Mouse (Mus musculus): ENCODE data around the gene Inafm1. TPM values are rescaled to one million over a fixed set of nuclear protein-coding genes. Genes with fewer than 3 reads are reported as not detected.
"Not testable (repeated sequence)": the region's sequence is repeated elsewhere in the genome, so short reads cannot be mapped to it uniquely, and the experiment has no call there.

Gene Inafm1
- total RNA-seq, 2 experiments from 2014 or later = 32.1 to 33.5 TPM

DNA sequence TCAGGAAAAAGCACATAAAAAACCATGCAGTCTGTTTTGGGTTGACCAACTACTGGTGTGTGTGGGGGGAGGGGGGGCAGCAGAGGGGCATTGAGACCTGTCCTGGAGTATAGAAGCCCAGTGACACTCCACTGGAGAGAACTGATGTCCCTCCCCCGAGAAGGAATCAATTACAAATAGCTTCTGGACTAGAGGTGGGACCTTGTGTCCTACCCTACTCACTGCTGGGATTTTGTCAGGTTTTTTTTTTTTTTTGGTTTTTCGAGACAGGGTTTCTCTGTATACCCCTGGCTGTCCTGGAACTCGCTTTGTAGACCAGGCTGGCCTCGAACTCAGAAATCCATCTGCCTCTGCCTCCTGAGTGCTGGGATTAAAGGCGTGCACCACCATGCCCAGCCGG is 33.7 kb upstream of the Inafm1 start:
- intact Hi-C loops (cut with DNase I); DNase-seq (ENCODE audit: low spot score in 2 of 2): not testable (repeated sequence)

DNA sequence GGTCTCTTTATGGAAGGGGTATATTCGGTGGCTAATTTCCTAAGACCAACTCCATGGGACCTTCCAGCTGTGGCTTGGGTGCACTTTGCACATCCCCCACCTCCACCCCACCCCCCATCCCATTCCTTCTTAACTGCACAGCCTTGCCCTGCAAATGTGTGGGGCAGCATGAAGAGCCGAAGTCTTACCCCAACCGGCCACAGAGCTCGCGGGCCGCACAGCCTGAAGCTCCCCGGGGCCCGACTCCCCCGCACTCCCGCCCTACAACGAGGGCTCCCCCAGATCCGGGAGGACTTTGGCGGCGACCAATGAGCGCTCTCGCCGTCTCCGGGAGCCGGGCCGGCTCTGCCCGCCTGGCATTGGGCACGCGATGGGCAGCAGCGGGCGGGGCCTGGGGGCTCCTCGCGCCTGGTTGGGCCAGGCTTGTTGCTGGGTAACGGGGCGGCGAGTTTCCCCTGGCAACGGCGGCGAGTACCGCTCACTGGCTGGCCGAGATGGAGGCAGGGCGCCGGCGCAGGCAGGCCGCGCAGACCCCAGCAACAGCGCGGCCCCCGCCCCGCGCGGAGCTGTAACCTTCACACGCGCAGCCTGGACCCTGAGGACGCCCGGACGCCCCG is 26.1 kb upstream of the Inafm1 start:
- DNase-seq (ENCODE audit: low spot score in 2 of 2) = peak; percentile 95 to 97
- intact Hi-C loops (cut with DNase I) = loop anchor here (10.0 kb wide), 1 partner anchor 155 kb away; the partner anchor contains the start of gene Tmem160

DNA sequence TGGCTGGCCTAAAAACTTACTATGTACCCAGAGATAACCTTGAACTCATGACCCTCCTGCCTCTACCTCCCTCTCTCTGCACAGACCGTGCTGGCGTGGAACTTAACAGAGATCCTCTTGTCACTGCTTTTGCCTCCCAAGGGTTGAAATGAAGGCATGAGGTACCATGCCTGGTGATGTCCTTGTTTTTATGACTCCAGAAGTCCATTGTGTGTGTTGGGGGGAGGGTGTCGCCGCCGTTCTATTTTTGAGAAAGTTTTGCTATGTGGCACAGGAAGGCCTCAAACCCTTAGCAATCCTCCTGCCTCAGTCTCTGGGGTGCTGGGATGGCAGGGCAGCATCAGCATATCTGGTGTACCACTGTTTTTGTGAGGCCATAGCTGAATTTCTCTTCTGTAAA is 25.5 kb upstream of the Inafm1 start:
- no peak for DNase-seq (ENCODE audit: low spot score in 2 of 2)
- intact Hi-C loops (cut with DNase I) = loop anchor here (10.0 kb wide), 1 partner anchor 156 kb away; the partner anchor contains the start of gene Tmem160

DNA sequence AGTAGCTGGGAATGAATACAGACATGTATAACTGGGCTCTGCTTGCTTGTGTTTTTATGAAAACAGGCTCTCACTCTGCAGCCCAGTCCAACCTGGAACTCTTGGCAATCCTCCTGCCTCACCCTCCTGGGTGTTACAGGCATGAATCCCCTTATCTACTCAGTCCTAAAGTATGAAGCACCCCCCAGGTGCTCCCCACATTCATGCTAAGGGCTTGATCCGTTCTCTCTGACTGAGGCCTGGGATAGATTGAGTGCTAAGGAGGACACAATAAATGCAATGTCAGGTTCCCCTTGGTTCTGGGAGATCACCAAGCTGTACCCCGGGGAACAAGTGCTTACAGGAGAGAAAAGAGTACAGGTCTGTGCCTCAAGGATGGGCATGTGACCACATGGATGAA is 24.2 kb upstream of the Inafm1 start:
- DNase-seq (ENCODE audit: low spot score in 2 of 2) = no peak
- intact Hi-C loops (cut with DNase I) = loop anchor here (10.0 kb wide), 1 partner anchor 157 kb away; the partner anchor contains the start of gene Tmem160

DNA sequence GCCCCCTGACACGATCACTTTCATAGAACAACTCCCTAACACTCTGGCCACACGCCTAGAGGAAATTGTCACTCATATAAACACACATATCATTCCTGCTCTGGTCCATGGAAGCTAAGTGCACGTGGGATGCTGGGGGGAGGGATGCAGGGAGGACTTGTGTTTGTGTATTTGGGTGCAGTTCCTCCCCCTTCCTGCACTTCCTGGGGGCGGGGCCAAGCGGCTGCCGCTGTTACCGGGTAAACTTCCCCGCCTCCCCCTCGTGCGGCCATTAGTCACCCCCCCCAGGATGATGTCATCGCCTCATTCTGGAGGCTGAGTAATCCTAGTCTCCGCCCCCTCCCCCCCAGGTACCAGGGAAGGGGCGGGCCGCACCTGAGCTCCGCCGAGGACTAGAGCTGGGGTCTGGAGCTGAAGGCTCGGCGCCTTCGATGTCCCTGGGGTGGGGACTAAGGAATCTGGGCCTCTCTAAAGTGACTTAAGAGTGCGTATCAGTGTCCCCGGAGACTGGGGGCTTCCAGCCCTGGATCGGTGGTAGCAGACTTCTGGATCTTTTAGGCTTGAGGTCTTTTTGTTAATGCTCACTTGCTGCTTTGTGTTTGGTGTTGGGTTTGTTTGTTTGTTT is 23.5 kb upstream of the Inafm1 start:
- DNase-seq (ENCODE audit: low spot score in 2 of 2) = peak; percentile 66 to 75
- intact Hi-C loops (cut with DNase I) = loop anchor here (10.0 kb wide), 1 partner anchor 158 kb away; the partner anchor contains the start of gene Tmem160

DNA sequence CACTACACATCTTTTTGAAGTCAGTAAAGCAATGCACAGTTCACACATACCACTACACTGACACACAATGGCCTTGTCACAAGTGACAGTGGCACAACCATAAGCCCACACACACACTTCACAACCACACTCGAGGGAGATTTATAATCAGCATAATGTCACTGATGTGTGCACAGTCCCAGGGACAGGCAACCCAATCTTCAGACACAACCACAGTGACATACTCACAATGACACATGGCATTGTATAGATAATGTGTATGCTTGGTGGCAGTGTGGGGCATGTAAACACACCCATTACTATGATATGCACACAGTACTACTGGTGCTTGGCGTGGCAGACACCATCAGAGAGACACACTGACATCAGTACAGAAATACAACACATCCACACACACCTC is 22.7 kb upstream of the Inafm1 start:
- intact Hi-C loops (cut with DNase I) = loop anchor here (10.0 kb wide), 1 partner anchor 159 kb away; the partner anchor contains the start of gene Tmem160
- no peak for DNase-seq (ENCODE audit: low spot score in 2 of 2)

DNA sequence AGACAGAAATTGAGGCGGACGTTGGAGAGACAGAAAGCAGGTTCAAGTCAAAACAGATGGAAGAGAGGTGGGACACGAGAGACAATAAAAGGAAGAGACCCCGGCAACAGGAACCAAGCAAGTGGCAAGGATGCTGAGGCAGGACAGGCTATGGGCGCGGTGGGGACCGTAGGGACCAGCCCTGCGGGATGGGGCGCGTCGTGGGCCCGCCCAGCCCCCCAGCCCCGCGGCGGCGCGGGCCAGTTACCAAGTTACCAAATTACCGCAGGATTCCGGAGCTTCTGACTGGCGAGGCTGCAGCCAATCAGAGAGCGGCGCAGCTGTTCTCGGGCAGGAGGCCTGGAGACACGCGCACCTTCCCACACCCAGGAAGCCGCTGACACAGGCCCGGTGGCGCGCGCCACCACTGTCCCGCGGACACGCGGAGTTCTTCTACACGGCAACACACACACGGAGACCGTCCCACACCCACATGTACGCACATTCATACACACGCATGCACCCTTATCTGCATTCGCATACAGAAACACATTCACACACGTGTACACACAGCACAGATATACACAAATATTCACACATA is 22.0 kb upstream of the Inafm1 start:
- intact Hi-C loops (cut with DNase I) = loop anchor here (1.0 to 10.0 kb wide), 3 partner anchors 19 to 159 kb away; partner anchors contain the start of gene Tmem160

DNA sequence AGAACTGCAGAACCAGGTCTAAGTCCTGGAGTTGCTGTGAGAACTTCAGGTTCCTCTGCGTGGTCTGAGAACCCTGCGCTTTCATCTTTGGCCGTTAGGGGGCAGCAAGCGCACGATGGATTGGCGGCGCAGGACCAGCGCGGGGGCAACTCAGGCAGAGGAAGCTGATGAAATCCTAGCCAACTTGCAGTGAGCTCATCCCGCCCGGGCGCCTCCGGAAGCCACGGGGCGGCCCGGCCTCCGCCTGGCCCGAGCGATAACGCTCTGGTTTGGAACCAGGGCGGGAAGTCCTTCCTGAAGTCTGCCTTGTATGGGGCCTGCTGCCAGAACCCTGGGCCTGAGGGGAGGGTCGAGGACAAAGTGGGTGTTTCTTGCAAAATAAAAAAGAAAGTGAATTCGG is 21.4 kb upstream of the Inafm1 start:
- intact Hi-C loops (cut with DNase I) = loop anchor here (1.0 to 10.0 kb wide), 4 partner anchors 19 to 160 kb away; partner anchors contain the start of gene Tmem160
- peak; percentile 92 to 93 for DNase-seq (ENCODE audit: low spot score in 2 of 2)

More for the DNA sequence above, 22.0 kb upstream of the Inafm1 start:
- peak; percentile 83 to 89 for DNase-seq (ENCODE audit: low spot score in 2 of 2)

DNA sequence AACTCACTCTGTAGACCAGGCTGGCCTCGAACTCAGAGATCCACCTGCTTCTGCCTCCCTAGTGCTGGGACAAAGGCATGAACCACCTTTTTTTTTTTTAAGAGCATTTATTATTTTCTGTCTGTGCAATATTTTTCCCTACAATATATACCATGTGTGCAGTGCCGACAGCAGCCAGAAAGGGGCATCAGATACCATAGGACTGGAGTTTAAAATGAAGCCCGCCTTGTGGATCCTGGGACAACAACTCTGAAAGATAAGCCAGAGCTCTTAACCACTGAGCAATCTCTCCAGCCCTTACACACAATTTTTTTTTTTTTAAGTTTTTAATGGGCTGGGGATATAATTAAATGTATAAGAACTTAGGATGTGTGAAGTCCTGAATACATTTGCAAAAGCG is 20.9 kb upstream of the Inafm1 start:
- intact Hi-C loops (cut with DNase I) = loop anchor here (1.0 to 10.0 kb wide), 3 partner anchors 32 to 160 kb away; partner anchors contain the start of gene Tmem160
- DNase-seq (ENCODE audit: low spot score in 2 of 2) = no peak

DNA sequence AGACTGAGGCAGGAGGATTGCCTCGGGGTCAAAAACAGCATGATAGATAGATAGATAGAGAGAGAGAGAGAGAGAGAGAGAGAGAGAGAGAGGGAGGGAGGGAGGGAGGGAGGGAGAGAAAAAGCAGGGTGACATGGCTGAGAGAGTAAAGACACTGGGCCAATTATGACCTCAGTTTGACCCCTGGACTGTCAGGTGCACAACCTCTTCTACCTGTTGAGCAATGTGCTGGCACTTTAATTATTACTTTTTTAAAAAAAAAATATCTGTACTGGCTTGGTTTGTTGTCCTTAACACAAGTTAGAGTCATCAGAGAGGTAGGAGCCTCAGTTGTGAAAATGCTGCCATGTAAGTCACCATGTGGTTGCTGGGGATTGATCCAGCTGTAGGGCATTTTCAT is 14.4 kb upstream of the Inafm1 start:
- intact Hi-C loops (cut with DNase I) = loop anchor here (5.0 kb wide), 1 partner anchor 330 kb away; no protein-coding TSS in a partner anchor
- DNase-seq (ENCODE audit: low spot score in 2 of 2) = no peak

DNA sequence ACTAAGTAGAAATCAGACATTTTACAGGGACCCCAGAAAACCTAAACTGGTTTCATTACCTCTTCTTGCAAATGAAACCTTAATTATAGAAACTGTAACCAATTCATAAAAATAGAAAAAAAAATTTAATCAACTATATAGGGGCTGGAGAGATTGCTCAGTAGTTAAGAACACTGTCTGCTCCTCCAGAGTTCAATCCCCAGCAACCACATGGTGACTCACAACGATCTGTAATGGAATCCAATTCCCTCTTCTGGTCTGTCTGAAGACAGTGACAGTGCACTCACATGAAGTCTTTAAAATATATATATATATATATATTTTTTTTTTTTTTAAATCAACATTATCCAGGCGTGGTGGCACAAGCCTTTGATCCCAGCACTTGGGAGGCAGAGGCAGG is 13.6 kb upstream of the Inafm1 start:
- intact Hi-C loops (cut with DNase I) = loop anchor here (5.0 kb wide), 1 partner anchor 330 kb away; no protein-coding TSS in a partner anchor
- DNase-seq (ENCODE audit: low spot score in 2 of 2) = no peak

DNA sequence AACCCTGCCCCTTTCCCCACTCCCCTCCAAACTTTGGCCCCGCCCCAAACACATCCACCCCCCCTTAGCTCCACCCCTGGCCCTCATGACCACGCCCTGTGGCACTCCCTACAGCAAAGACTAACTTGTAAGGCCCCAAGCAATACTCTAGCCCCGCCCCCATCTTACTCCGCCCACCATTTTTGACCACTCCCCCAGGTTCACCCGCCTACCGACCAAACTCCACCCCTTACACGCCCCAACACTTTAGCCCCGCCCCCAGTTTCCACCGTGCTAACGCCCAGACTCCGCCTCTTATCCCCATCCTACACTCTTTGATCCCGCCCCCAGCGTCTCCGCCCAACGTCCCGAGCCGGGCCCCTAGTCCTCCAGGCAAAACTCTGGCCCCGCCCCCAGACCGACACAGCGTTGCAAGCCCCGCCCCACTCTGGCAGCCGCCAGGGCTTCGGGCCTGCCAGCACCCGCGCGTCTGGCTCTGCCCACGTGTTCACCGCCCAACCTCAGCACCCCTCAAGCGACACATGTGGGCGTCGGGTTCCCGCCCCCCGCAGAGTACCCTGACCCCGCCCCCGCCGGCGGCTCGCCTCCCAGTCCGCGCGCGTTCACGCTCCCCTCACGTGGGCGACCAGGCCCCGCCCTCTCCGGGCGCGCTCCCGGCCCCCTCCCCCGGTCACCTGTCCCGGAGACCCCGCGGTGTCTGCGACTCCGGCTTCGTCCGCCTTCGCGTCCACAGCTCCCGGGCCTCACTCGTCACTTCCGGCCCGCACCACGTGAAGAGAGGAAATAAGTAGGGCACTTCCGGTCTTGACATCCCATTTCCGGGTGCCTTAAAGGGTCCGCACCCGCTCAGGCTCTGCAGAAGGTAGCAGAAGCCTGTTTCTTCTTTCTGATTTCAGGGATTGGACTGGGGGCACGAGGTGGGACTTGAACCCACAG is 12.9 kb upstream of the Inafm1 start, which contains the start of gene Ccdc9:
Gene Ccdc9 (minus strand): TSS at position 770 of the 936 bp plus-strand sequence.
- DNase-seq (ENCODE audit: low spot score in 2 of 2) = peak; percentile 98 to 99
- intact Hi-C loops (cut with DNase I) = loop anchor here (5.0 kb wide), 1 partner anchor 331 kb away; no protein-coding TSS in a partner anchor

DNA sequence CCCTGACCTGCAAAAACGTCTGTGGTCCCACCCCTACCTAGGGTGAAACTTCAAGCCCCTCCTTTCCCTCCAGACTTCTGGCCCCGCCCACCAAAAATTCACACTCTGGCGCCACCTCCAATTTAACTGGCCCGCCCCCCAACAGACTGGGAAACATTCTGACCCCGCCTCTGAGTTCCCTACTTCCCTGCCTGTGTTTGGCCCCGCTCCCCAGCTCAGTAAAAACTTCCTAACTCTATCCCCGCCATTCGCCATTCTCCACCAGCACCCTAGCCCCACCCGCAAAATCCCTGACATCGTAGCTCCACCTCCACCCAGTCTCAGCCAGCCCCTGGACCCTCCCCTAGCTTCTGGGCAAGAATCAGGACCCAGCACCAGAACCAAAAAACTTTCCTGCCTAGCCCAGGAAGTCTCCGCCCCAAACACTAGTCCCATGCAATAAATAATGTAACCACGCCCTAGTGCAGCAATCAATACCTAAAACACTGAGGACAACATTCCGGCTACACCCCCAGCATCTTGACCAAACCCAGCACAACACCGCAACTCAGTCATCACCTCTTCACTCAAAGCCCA is 12.1 kb upstream of the Inafm1 start:
- DNase-seq (ENCODE audit: low spot score in 2 of 2) = peak in 1 of 2 experiments; percentile 30
- intact Hi-C loops (cut with DNase I) = loop anchor here (5.0 kb wide), 1 partner anchor 332 kb away; no protein-coding TSS in a partner anchor

DNA sequence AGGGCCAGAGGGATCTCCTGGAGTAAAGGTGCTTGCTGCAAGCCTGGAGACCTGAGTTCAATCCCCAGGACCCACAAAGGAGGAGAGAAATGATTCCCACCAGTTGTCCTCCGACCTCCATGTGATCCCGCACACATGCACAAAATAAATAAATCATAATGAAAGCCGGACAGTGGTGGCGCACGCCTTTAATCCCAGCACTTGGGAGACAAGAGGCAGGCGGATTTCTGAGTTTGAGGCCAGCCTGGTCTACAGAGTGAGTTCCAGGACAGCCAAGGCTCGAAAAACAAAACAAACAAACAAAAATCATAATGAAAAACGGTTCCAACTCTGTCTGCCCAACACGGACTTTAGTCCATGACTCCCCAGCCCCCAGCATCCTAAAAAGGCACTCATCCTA is 11.5 kb upstream of the Inafm1 start:
- no peak for DNase-seq (ENCODE audit: low spot score in 2 of 2)
- intact Hi-C loops (cut with DNase I) = loop anchor here (5.0 kb wide), 1 partner anchor 332 kb away; no protein-coding TSS in a partner anchor

DNA sequence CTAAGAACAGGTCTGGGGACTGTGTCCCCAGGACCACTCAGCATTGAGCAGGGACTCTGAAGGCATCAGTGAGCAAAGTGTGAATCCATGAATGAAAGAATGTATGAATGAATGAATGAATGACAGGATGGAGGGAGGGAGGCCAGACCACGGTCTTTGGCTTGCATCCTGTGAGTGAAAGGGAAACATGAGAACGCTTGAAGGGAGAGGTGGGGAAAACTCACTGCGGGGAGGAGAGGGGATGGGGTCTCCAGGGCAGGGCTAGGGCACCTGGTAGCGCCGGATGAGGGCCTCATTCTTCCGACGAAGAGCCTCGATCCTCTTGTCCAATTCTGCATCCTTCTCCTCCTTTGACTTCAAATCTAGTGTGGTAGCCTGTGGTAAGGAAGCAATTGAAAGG is 10.6 kb upstream of the Inafm1 start:
- no peak for DNase-seq (ENCODE audit: low spot score in 2 of 2)
- intact Hi-C loops (cut with DNase I) = no loop called here

DNA sequence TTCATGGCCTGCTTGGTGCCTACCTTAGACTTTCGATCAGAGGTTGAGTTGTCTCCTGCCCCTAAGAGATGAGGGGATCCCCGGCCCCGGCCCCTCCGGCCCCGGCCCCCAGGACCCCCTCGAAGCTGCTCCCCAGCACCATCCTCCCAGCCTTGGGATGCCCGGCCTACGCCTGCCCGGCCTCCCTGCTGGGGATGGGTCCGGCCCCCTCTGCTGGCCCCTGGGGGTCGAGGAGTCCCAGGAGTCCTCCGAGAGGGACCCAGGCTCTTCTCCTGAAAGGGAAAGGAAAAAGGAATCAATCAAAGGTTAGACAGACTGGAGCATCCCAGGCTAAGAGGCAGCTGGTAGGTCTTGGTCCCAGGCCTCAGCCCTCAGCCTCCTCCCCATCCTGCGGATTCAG is 8.9 kb upstream of the Inafm1 start:
- no peak for DNase-seq (ENCODE audit: low spot score in 2 of 2)
- intact Hi-C loops (cut with DNase I) = no loop called here

DNA sequence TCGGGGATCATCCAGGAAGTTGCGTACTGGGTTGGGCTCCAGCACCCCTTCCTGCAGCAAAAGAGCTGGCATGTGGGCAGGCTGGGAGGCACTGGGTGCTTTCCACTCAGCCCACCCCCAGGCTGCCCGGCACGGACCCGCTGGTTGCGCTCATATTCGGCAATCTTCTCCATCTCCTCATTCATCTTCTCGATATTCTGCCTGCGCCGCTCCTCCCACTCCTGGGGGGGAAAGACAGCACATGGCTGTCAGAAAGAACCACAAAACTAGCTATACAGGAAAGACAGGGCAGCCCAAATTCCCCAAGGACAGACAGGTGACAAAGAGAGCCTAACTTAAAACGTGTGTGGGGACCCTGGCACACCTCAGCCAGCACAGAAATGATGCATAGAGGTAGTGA is 7.3 kb upstream of the Inafm1 start:
- DNase-seq (ENCODE audit: low spot score in 2 of 2) = no peak
- intact Hi-C loops (cut with DNase I) = no loop called here
